Mouse (Mus musculus): ENCODE measurements at regions not wholly inside any gene's neighbourhood (a gene's known extent, or its start where the extent isn't known, plus 50 kb on each side); places are given as distances from the start of the nearest gene placed in this dataset.
A peak's percentile ranks its signal among the peaks of the same experiment; 100 is the strongest.
"Not testable (repeated sequence)": the region's sequence is repeated elsewhere in the genome, so short reads cannot be mapped to it uniquely, and the experiment has no call there.

DNA sequence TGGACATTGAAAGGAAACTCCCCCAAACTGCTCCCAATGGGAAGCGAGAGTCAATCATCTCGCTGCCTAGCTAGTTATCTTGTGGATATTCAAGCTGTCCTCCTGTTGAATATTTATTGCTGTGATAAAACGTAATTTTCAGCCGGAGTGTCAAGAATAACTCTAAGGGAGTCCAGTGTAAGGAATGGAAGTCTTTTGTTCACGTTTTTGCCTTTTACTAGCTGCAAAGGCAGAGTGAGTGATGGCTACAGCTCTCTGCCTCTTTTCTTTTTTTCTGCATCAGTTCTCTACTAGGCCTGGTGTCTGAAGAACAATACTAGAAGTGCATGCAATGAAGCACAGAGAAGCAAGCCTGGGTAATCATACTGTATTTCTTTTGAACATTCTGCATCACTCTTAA lies 679.7 kb downstream of the Trib2 start:
- no peak for DNase-seq (ENCODE audit: low spot score in 2 of 2)

DNA sequence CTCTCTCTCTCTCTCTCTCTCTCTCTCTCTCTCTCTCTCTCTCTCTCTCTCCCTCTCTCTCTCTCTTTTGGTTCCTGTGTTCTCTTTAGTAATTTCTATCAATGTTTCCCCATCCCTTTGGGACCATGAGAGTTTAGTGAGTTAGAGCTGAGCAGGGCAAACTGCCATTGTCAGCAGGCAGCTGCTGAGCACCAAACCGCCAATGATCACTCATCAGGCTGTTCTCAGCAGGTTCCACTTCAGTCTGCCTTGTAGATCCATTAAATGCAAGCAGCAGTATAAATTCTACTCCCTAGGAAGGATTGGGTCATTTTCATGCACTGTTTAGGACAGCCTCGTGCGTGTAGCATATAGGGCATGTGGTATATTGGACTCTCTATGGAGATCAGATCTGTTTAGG lies 692.5 kb downstream of the Trib2 start:
- no peak for DNase-seq (ENCODE audit: low spot score in 2 of 2)

GRCm38 (mm10) chr12:15122586-15123212 lies 694.0 kb downstream of the Trib2 start:
- DNase-seq (ENCODE audit: low spot score in 2 of 2) = peak in 1 of 2 experiments; percentile 23

- DNase-seq (ENCODE audit: low spot score in 2 of 2) = no peak
Observed at GRCm38 (mm10) chr12:15115556-15115955, 701.2 kb downstream of the Trib2 start.

DNA sequence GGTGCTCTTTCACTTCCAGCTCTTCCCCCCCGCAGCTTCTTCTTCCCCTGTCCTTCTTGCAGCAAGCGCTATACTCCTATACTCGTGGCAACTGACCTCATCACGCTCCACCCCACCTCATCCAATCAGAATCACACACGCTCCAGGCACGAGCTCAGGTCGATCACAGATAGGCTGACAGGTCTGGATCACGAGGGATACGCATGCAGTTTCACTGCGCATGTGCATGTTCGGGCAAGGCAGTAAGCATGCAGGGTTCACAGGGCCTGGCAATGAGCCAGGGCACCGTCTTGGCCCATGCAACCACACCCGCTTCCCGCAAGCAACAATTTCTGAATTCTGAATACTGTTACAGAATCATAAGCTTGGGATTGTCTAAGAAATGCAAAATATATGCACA lies 701.9 kb downstream of the Trib2 start:
- no peak for DNase-seq (ENCODE audit: low spot score in 2 of 2)

DNA sequence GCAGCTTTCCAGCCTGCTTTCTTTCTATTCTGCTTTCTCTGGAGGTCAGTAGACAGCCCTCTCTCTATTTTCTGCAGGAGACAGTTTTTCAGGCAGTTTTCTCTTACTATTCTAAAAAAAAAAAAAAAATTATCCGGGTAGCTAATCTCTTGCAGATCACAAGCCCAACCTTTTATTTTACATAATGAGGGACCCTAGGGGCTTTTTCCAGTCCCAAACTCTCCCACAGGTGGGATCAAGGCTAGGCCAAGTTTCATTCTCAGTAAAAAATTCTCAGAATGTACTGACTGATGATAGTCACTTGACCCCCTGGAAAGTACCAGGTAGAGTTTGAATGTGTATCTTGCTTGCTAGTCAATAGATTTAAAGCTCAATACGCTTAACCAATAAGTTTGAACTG lies 705.7 kb downstream of the Trib2 start:
- no peak for DNase-seq (ENCODE audit: low spot score in 2 of 2)

- no peak for DNase-seq (ENCODE audit: low spot score in 2 of 2)
Observed at GRCm38 (mm10) chr12:15104876-15105275, 711.8 kb downstream of the Trib2 start.

- DNase-seq (ENCODE audit: low spot score in 2 of 2) = peak in 1 of 2 experiments; percentile 53
Observed at GRCm38 (mm10) chr12:15078615-15079014, 738.1 kb downstream of the Trib2 start.

DNA sequence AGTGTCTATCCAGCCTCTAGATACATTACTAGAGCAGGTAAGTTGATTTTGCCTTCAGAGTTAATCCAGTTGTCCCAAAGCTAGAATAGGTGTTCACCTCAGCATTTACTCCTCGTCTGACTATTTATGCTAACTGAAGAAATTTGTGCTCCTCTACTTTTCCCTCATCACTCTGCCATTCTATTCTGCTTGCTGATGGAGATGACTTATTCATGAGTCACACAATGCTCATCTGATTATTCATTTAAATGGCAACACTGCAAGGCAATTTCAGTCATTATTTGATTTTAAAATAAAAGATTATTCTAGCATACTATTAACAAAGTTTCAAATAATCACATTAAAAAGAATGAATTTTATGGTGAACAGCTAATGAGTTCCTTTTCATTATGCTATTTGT lies 752.4 kb downstream of the Trib2 start:
- DNase-seq (ENCODE audit: low spot score in 2 of 2) = peak in 1 of 2 experiments; percentile 16

DNA sequence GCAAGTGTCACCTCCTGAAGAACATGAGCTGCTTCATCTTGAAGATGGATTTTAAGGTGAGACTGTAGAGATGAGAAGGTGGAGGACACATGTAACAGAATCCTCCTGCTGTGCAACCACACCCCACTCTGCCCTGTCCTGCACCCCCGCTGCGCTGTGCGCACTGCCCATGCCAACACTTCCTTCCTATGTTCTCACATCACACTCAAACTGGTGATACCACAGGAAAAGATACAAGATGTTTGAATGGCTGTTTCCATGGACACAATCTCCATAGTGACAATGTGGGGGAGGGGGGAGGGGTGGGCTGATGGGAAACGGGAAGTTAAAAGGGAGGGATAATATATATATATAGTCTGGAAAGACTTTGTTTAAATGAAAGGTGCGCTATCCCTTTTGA lies 765.3 kb downstream of the Trib2 start:
- DNase-seq (ENCODE audit: low spot score in 2 of 2) = no peak

DNA sequence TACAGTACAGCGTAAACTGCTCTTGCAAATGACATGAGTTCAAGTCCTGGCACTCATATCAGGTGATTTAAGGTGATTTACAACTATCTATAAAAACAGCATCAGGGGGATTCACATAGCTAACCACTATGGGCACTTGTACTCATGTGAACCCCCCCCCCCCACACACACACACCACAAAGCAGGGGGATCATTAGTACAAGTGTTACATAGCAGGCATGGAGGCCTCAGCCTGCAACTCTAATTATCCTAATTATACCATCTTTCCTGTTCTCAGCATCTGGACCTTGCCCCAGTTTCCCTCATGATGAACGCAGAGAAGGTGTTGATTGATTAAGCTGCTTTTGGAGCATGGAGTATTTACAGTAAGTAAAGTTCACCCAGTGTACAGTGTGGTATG lies 773.5 kb downstream of the Trib2 start:
- DNase-seq (ENCODE audit: low spot score in 2 of 2) = no peak

- DNase-seq (ENCODE audit: low spot score in 2 of 2) = no peak
Observed at GRCm38 (mm10) chr12:15011091-15011490, 805.6 kb downstream of the Trib2 start.

DNA sequence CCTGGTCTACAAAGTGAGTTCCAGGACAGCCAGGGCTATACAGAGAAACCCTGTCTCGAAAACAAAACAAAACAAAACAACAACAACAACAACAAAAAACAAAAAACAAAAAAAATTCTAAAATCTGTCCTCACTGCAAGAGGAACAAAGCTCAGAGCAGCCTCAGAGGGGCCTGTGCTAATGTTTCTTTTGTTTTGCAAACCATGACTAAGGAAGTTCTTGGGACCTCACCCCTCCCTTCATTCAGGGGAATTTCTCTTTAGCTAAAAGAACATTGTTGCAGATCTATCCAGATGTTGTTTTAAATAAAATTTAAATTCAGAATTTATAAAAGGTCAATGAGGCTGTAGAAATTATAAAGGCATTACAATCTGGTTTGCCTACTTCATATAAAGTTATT lies 814.3 kb downstream of the Trib2 start:
- not testable (repeated sequence) for DNase-seq (ENCODE audit: low spot score in 2 of 2)

Small RNA genes in the stretch of these regions (microRNA-seq; reads per million reads assigned to microRNA genes)
- gene Gm27682 = 0 reads per million in 2 experiments
